Mouse (Mus musculus): ENCODE measurements at regions not wholly inside any gene's neighbourhood (a gene's known extent, or its start where the extent isn't known, plus 50 kb on each side); places are given as distances from the start of the nearest gene placed in this dataset.

GRCm38 (mm10) chr4:89425916-89426315 lies 115.1 kb upstream of the Cdkn2b start:
- DNase-seq (ENCODE audit: low read depth): no peak
- no peak for TF ChIP-seq POLR2A (IDR thresholded peaks at IDR 0.05; ENCODE audit: borderline replicate concordance, extremely low read depth, insufficient read depth, insufficient read length, poor library complexity, severe bottlenecking)
- TF ChIP-seq CTCF (IDR thresholded peaks at IDR 0.05; ENCODE audit: borderline replicate concordance, extremely low read depth, insufficient read depth, insufficient read length): no peak

GRCm38 (mm10) chr4:89421694-89422354 lies 111.0 kb upstream of the Cdkn2b start:
- peak; percentile 28 for DNase-seq (ENCODE audit: low read depth)

GRCm38 (mm10) chr4:89420868-89421267 lies 110.0 kb upstream of the Cdkn2b start:
- TF ChIP-seq CTCF (IDR thresholded peaks at IDR 0.05; ENCODE audit: borderline replicate concordance, extremely low read depth, insufficient read depth, insufficient read length) (no peak), POLR2A (IDR thresholded peaks at IDR 0.05; ENCODE audit: borderline replicate concordance, extremely low read depth, insufficient read depth, insufficient read length, poor library complexity, severe bottlenecking) (no peak)
- DNase-seq (ENCODE audit: low read depth): no peak

More at GRCm38 (mm10) chr4:89421694-89422354, 111.0 kb upstream of the Cdkn2b start:
- no peak for TF ChIP-seq CTCF (IDR thresholded peaks at IDR 0.05; ENCODE audit: borderline replicate concordance, extremely low read depth, insufficient read depth, insufficient read length)
- no peak for TF ChIP-seq POLR2A (IDR thresholded peaks at IDR 0.05; ENCODE audit: borderline replicate concordance, extremely low read depth, insufficient read depth, insufficient read length, poor library complexity, severe bottlenecking)

DNA sequence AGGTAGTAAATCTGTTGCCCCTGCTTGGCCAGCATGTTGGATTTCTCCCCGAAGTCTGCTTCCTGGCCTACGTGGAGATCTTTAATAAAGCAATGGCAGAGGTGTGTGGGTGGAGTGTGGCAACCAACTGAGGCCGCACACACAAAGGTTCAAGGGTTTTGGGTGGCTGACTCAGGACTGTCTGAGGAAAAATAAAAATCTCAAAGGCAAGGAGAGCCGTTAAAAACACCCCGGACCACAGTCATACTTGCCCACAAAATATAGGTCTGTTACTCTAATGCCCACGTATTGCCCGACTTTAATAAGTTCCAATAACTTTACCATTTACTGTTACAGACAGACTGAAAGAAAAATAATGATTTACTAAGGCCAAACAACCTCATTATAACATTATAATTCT lies 108.7 kb upstream of the Cdkn2b start:
- TF ChIP-seq POLR2A (IDR thresholded peaks at IDR 0.05; ENCODE audit: borderline replicate concordance, extremely low read depth, insufficient read depth, insufficient read length, poor library complexity, severe bottlenecking) (no peak), CTCF (IDR thresholded peaks at IDR 0.05; ENCODE audit: borderline replicate concordance, extremely low read depth, insufficient read depth, insufficient read length) (no peak)
- no peak for DNase-seq (ENCODE audit: low read depth)

DNA sequence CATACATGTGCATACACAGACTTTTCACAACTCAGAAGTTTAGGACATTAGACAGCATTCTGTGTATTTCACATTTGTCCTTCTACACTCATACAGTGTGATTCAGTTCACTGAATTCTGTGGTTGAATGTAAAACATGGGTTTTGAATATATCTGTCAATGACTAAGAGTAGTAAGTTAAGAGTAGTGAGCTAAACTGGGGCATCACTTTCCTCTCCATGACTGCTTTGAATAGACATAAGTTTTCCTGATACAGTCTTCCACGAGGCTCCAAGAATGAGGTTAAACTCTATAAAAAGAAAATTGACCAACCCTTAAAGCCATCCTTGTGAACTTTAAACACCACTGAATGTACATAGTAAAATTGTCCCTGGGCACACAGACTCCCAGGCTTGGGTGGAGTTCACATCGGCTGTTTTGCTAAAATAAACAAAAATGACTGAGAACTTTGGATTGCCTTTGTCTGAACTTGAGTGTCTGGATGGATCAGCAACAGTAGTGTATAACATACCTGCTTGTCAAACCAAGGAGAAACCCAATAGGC lies 94.9 kb upstream of the Cdkn2b start:
- no peak for DNase-seq (ENCODE audit: low read depth)
- TF ChIP-seq CTCF (IDR thresholded peaks at IDR 0.05; ENCODE audit: borderline replicate concordance, extremely low read depth, insufficient read depth, insufficient read length) (no peak), POLR2A (IDR thresholded peaks at IDR 0.05; ENCODE audit: borderline replicate concordance, extremely low read depth, insufficient read depth, insufficient read length, poor library complexity, severe bottlenecking) (no peak)

- no peak for DNase-seq (ENCODE audit: low read depth)
- TF ChIP-seq CTCF (IDR thresholded peaks at IDR 0.05; ENCODE audit: borderline replicate concordance, extremely low read depth, insufficient read depth, insufficient read length): no peak
- no peak for TF ChIP-seq POLR2A (IDR thresholded peaks at IDR 0.05; ENCODE audit: borderline replicate concordance, extremely low read depth, insufficient read depth, insufficient read length, poor library complexity, severe bottlenecking)
Observed at GRCm38 (mm10) chr4:89403151-89403550, 92.3 kb upstream of the Cdkn2b start.

- no peak for TF ChIP-seq POLR2A (IDR thresholded peaks at IDR 0.05; ENCODE audit: borderline replicate concordance, extremely low read depth, insufficient read depth, insufficient read length, poor library complexity, severe bottlenecking)
- no peak for TF ChIP-seq CTCF (IDR thresholded peaks at IDR 0.05; ENCODE audit: borderline replicate concordance, extremely low read depth, insufficient read depth, insufficient read length)
- no peak for DNase-seq (ENCODE audit: low read depth)
Observed at GRCm38 (mm10) chr4:89402324-89402723, 91.5 kb upstream of the Cdkn2b start.

DNA sequence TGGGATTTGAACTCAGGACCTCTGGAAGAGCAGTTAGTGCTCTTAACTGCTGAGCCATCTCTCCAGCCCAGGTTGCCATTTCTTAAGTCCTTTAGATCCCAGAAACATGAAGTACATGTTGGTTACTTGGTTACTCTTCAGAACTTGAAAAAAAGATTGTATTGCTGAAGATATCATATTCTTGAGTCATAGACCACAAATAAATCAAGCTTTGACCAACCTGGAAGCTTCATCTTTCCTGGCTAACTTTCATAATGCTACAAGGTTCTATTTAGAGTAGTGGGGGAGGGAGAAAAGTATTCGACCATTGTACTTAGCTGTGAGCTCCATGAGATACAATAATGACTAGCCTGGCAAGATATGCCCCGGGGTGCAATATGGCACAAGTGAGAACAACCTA lies 90.9 kb upstream of the Cdkn2b start:
- no peak for DNase-seq (ENCODE audit: low read depth)
- TF ChIP-seq CTCF (IDR thresholded peaks at IDR 0.05; ENCODE audit: borderline replicate concordance, extremely low read depth, insufficient read depth, insufficient read length) (no peak), POLR2A (IDR thresholded peaks at IDR 0.05; ENCODE audit: borderline replicate concordance, extremely low read depth, insufficient read depth, insufficient read length, poor library complexity, severe bottlenecking) (no peak)

DNA sequence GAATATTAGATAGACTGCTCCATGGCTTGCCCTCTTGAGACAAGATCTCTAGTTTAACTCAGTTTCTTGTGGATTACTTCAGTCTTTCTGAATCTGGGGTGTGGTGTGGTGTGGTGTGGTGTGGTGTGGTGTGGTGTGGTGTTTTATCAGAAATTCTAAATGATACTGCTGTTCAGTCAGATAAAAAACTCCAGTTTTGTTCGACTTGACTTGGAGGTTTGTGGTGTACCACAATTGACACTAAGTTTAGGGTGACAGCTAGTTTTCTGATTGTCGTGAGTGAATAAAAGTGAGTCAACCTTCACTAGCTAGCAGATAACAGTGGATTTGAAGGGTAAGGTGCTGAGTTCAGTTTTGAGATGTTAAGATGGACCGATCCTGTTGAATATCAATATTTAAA lies 89.5 kb upstream of the Cdkn2b start:
- TF ChIP-seq POLR2A (IDR thresholded peaks at IDR 0.05; ENCODE audit: borderline replicate concordance, extremely low read depth, insufficient read depth, insufficient read length, poor library complexity, severe bottlenecking) (no peak), CTCF (IDR thresholded peaks at IDR 0.05; ENCODE audit: borderline replicate concordance, extremely low read depth, insufficient read depth, insufficient read length) (no peak)
- DNase-seq (ENCODE audit: low read depth): no peak

DNA sequence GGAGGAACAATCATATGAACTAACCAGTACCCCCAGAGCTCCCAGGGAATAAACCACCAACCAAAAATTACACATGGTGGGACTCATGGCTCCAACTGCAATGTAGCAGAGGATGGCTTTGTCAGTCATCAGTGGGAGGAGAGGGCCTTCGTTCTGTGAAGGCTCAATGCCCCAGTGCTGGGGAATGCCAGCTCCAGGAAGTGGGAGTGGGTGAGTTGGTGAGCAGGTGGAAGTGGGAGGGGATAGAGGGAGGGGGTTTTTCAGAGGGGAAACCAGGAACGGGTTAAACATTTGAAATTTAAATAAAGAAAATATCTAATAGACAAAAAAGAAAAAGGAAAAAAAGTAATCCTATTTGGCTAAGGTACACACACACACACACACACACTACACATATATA lies 88.4 kb upstream of the Cdkn2b start:
- TF ChIP-seq CTCF (IDR thresholded peaks at IDR 0.05; ENCODE audit: borderline replicate concordance, extremely low read depth, insufficient read depth, insufficient read length) (no peak), POLR2A (IDR thresholded peaks at IDR 0.05; ENCODE audit: borderline replicate concordance, extremely low read depth, insufficient read depth, insufficient read length, poor library complexity, severe bottlenecking) (no peak)
- no peak for DNase-seq (ENCODE audit: low read depth)

- TF ChIP-seq POLR2A (IDR thresholded peaks at IDR 0.05; ENCODE audit: borderline replicate concordance, extremely low read depth, insufficient read depth, insufficient read length, poor library complexity, severe bottlenecking) (no peak), CTCF (IDR thresholded peaks at IDR 0.05; ENCODE audit: borderline replicate concordance, extremely low read depth, insufficient read depth, insufficient read length) (no peak)
- no peak for DNase-seq (ENCODE audit: low read depth)
Observed at GRCm38 (mm10) chr4:89396020-89396419, 85.2 kb upstream of the Cdkn2b start.

DNA sequence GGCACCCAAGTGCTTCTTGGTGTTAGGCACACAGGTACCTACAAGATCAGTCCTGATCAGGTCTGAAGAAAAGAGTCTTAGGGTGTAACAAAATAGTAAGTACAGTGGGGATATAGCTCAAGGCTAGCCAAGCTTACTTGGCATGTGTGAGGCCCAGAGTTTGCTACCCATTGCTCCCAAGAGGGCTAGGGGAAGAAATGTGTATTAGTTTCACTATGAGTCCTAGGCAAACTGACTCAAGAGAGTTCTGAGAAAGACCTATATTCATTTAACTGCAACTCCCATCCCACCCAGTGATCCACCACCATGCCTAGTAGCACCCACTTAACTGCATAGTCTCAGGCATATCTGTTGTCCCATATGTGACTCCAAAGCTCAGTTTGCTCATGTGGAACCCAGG lies 84.5 kb upstream of the Cdkn2b start:
- no peak for DNase-seq (ENCODE audit: low read depth)
- TF ChIP-seq POLR2A (IDR thresholded peaks at IDR 0.05; ENCODE audit: borderline replicate concordance, extremely low read depth, insufficient read depth, insufficient read length, poor library complexity, severe bottlenecking) (no peak), CTCF (IDR thresholded peaks at IDR 0.05; ENCODE audit: borderline replicate concordance, extremely low read depth, insufficient read depth, insufficient read length) (no peak)
